Mouse (Mus musculus) B cell, adult 62 days (primary cell): ENCODE results near the gene Iba57. TPM values are rescaled to one million over a fixed set of nuclear protein-coding genes. Genes with fewer than 3 reads are reported as not detected.

Experiments used
- total RNA-seq: library from RNA; stranded (reverse); gene quantifications from 4 replicates; pipeline ENCODE4 v1.2.4, GENCODE M21; 2023

Gene Iba57
- total RNA-seq = 35.8 to 46.0 TPM (median 42.1 TPM) in 4 replicates

DNA sequence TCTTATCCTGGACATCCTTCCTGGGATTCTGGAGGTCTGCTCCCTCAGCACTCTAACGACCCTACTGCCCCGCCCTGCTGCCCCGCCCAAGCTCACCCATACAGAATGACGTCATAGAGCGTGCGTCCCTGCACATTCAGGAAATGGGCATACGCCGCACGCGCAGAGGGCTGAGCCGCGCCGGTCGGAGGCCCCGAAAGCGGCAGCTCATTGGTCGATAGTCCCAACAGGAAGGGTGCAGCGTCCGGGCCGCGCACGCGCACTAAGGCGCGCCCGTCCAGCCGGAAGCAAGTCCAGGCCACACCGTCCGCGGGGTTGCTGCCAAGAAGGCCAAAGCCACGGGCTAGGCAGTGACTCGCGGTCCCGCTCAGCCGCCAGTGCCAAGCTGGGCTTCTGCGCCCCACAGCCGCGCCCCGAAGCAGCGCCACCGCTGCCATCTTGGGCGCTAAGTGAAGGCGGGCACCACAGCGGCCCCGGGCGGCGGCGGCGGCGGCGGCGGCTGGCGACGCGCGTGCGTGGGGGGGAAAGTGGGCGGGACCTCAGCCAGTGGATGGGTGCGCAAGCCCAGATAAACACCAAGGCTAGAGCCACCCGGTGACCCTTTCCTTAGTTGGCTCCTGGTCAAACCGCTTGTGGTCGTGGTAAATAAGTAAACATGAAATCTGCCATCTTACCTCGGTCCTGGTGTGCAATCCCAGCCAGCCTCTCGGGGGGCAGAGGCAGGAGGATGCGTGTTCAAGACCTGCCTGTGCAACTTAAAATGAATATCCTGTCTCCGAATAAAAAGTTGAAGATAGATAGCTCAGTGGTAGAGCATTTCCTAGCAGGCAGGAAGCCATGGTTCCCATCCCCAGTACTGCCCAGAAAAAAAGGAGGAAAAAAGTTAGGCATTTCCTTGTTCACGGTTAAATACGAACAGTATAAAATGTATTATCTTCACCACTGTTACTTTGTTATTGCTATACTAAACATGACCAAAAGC is at the start of gene Iba57:
Gene Iba57 (minus strand): TSS at position 485 of the 982 bp plus-strand sequence.

DNA sequence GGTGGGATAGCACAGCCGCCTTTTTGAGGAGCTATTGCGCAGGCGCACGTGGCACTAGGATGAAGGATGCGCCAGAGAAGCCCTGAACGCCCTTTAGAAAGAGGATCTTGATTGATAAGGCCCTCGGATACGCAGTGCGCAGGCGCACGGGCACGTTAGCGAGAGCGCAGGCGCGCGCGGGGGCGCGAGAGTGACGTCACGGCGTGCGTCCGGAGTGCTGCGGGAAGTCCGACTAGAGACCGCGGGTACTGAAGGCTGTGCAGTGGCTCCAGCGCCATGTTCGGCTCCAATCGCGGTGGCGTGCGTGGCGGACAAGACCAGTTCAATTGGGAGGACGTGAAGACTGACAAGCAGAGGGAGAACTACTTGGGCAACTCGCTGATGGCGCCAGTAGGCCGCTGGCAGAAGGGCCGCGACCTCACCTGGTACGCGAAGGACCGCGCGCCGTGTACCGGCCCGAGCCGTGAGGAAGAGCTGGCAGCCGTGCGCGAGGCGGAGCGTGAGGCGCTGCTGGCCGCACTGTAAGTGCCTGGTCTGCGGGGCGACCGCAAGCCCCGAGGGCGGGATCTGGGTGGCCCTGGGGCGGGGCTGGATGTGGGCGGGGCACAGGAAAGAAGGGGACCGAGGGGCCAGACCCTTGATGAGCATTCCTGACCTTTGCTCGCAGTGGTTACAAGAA is 44.8 kb upstream of the Iba57 start, which contains the start of gene 2310033P09Rik:
Gene 2310033P09Rik (plus strand): TSS at position 169 of the 679 bp plus-strand sequence.

GRCm38 (mm10) chr11:59202081-59202995 is 38.8 kb upstream of the Iba57 start, which contains the start of gene Mrpl55:
Gene Mrpl55 (plus strand): TSS chr11:59202486.

DNA sequence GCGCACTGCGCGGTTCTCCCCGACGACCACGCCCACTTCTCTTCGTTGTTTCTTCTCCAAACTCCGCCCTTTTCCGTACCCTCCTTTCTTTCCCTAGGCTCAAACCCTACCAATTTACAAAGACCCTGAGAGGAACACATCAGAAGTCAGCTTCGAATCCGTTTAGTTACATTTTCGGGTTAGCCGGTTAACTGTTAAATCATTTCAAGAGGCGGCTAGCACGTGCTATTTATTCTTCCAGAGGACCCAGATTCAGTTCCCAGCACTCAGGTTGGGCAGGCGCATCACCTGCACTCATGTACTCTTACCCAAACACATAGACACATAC is 28.5 kb upstream of the Iba57 start, which contains the start of gene Guk1:
Gene Guk1 (minus strand): TSS at position 154 of the 328 bp plus-strand sequence.

GRCm38 (mm10) chr11:59182864-59183331 is 19.4 kb upstream of the Iba57 start, which contains the start of gene Gjc2:
Gene Gjc2 (minus strand): TSS chr11:59183213.

DNA sequence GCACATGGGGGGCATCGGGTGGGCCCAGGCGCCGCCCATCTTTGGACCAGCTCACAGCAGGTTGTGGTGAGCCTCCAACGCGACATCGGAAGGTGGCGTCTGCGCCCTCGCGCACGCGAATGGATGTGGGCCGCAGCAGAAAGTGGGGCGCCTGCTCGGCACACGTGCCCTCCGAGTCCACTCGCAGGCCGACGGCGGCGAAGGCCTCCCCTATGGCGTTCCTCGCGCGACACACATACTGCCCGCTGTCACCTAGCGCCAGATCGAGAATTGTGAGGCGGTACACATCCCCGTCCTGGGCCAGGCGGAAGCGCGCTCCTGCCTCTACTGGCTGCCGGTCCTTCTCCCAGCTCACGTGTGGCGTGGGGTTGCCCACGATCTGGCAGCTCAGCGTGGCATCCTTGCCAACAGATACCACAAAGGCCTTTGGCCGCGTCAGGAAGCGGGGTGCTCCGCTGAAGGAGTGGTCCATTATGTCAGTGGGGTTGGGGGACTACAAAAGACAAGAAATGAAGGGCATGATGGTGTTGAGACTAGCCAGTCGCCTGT is 27.6 kb downstream of the Iba57 start, which contains the start of gene Obscn:
Gene Obscn (minus strand): TSS at position 499 of the 549 bp plus-strand sequence.

Other genes with a start within 250 kb of the Iba57 start
- gene Btnl10, start 245.8 kb downstream of the Iba57 start, total RNA-seq = not detected in 4 replicates
- gene Rnf187, start 224.8 kb downstream of the Iba57 start, total RNA-seq = 113 to 129 TPM (median 118 TPM) in 4 replicates
- 20.4 to 26.0 TPM (median 20.9 TPM) in 4 replicates for gene Hist3h2ba, start 214.8 kb downstream of the Iba57 start, total RNA-seq
- gene Hist3h2a, start 209.1 kb downstream of the Iba57 start, total RNA-seq = 61.7 to 72.8 TPM (median 69.5 TPM) in 4 replicates
- 0.16 to 0.39 TPM (median 0.28 TPM) in 4 replicates for gene Trim17, start 209.1 kb downstream of the Iba57 start, total RNA-seq
- 110 to 128 TPM (median 119 TPM) in 4 replicates for gene Trim11, start 185.6 kb downstream of the Iba57 start, total RNA-seq
- gene Obscn, start 27.3 kb downstream of the Iba57 start, total RNA-seq = 0.33 to 0.63 TPM (median 0.48 TPM) in 4 replicates
- gene Gjc2, start 19.5 kb upstream of the Iba57 start, total RNA-seq = 0.25 to 0.43 TPM in 2 of 4 replicates, not detected in the others
- 25.4 to 36.0 TPM (median 28.2 TPM) in 4 replicates for gene Guk1, start 28.5 kb upstream of the Iba57 start, total RNA-seq
- 14.1 to 18.1 TPM (median 16.1 TPM) in 4 replicates for gene Mrpl55, start 38.7 kb upstream of the Iba57 start, total RNA-seq
- 25.8 to 33.3 TPM (median 27.1 TPM) in 4 replicates for gene 2310033P09Rik, start 44.6 kb upstream of the Iba57 start, total RNA-seq
- 252 to 279 TPM (median 259 TPM) in 4 replicates for gene Arf1, start 64.5 kb upstream of the Iba57 start, total RNA-seq
- not detected in 4 replicates for gene Wnt3a, start 127.0 kb upstream of the Iba57 start, total RNA-seq
- not detected in 4 replicates for gene Wnt9a, start 143.2 kb upstream of the Iba57 start, total RNA-seq
- gene Prss38, start 211.9 kb upstream of the Iba57 start, total RNA-seq = not detected in 4 replicates